Mouse (Mus musculus) neural tube, embryonic 12.5 days (tissue): ENCODE data around the gene Ntrk3. TPM values are rescaled to one million over a fixed set of nuclear protein-coding genes. Genes with fewer than 3 reads are reported as not detected.
A peak's percentile ranks its signal among the peaks of the same experiment; 100 is the strongest.

Experiments
- ATAC-seq: fragments of 200-750 bp; cut with Nextera tagmentation; 2 replicates; pipeline ENCODE4 v1.8.0; 2017; ENCODE audit warnings: low read depth, mild to moderate bottlenecking, moderate TSS enrichment, moderate library complexity; ENCODE audit not compliant: low FRiP score
- H3K27ac ChIP-seq: fragments of 300-500 bp; sonication (generic); 2 replicates; pipeline ENCODE4 v1.5.1; 2016
- H3K27me3 ChIP-seq: fragments of 300-500 bp; sonication (generic); replicated peaks from 2 replicates; pipeline ENCODE4 v1.6.1; 2016; ENCODE audit warnings: mild to moderate bottlenecking
- H3K36me3 ChIP-seq: fragments of 300-500 bp; sonication (generic); 2 replicates; pipeline ENCODE4 v1.6.1; 2016; ENCODE audit warnings: mild to moderate bottlenecking
- H3K4me1 ChIP-seq: fragments of 300-500 bp; sonication (generic); 2 replicates; pipeline ENCODE4 v1.6.1; 2016
- H3K4me2 ChIP-seq: fragments of 300-500 bp; sonication (generic); replicated peaks from 2 replicates; pipeline ENCODE4 v1.6.1; 2016; ENCODE audit warnings: mild to moderate bottlenecking
- H3K4me3 ChIP-seq: fragments of 300-500 bp; sonication (generic); 2 replicates; pipeline ENCODE4 v1.5.1; 2016
- H3K9ac ChIP-seq: fragments of 300-500 bp; sonication (generic); 2 replicates; pipeline ENCODE4 v1.6.1; 2016; ENCODE audit warnings: mild to moderate bottlenecking
- H3K9me3 ChIP-seq: fragments of 300-500 bp; sonication (generic); 2 replicates; pipeline ENCODE4 v1.6.1; 2016; ENCODE audit warnings: mild to moderate bottlenecking
- WGBS: fragments of 180-500 bp; shearing (Covaris S2); methylation state at CpG from one replicate; pipeline ENCODE4 v1.1.7; 2016; 5-methylcytosine and 5-hydroxymethylcytosine counted together
- polyA plus RNA-seq: library from polyadenylated mRNA; unstranded; fragments of >200 nt; fragmentation: Nextera tagmentation; extraction: Ambion mirVana; gene quantifications from 2 replicates; pipeline ENCODE4 v1.2.1, GENCODE M21; 2016

Ntrk3 gene
- polyA plus RNA-seq, 1 experiment from 2014 or later = 17.6 TPM

GRCm38 (mm10) chr7:78583678-78584077, 154.1 kb downstream of the Ntrk3 start:
- Histone ChIP-seq H3K27me3 (peaks cover 6% of the 10 kb centered on the region), H3K4me3 (no peak overlapping the region), H3K36me3 (no peaks in the 10 kb centered on the region), H3K9ac (no peak overlapping the region), H3K9me3 (no peaks in the 10 kb centered on the region), H3K27ac (no peak overlapping the region), H3K4me2 (no peak overlapping the region), H3K4me1 (peaks cover 13% of the 10 kb centered on the region)
- WGBS = 58% methylated on average over 6 of the region's 6 CpGs
- ATAC-seq = no peak

- WGBS = 45% methylated on average over 1 of the region's 1 CpGs
- H3K27ac ChIP-seq = no peak overlapping the region
- no peak for ATAC-seq
- peaks cover 17% of the 10 kb centered on the region for H3K4me1 ChIP-seq
- H3K27me3 ChIP-seq = peaks cover 11% of the 10 kb centered on the region
- no peak overlapping the region for H3K9ac ChIP-seq
- no peak overlapping the region for H3K4me3 ChIP-seq
- no peaks in the 10 kb centered on the region for H3K36me3 ChIP-seq
- no peaks in the 10 kb centered on the region for H3K9me3 ChIP-seq
- H3K4me2 ChIP-seq = no peak overlapping the region
These were observed 156.5 kb downstream of the Ntrk3 start for GRCm38 (mm10) chr7:78581341-78581740.

GRCm38 (mm10) chr7:78579461-78580234, 158.2 kb downstream of the Ntrk3 start:
- no peaks in the 10 kb centered on the region for H3K36me3 ChIP-seq
- H3K4me1 ChIP-seq = peaks cover 16% of the 10 kb centered on the region
- H3K9ac ChIP-seq = peak overlapping the region; percentile 72
- no peak for ATAC-seq
- 2% methylated on average over 13 of the region's 13 CpGs for WGBS
- no peaks in the 10 kb centered on the region for H3K9me3 ChIP-seq
- peak overlapping the region; percentile 83 for H3K4me2 ChIP-seq
- H3K4me3 ChIP-seq = peak overlapping the region; percentile 52
- no peak overlapping the region for H3K27ac ChIP-seq
- peaks cover 19% of the 10 kb centered on the region for H3K27me3 ChIP-seq

GRCm38 (mm10) chr7:78578461-78579359, 159.1 kb downstream of the Ntrk3 start:
- H3K36me3 ChIP-seq = no peaks in the 10 kb centered on the region
- peak overlapping the region; percentile 52 for H3K4me3 ChIP-seq
- ATAC-seq = peak; percentile 45
- H3K9ac ChIP-seq = peak overlapping the region; percentile 72
- 0 out of 2 replicates have a peak overlapping the region, but pooled peaks have one; percentile 47 for H3K27ac ChIP-seq
- H3K4me2 ChIP-seq = peak overlapping the region; percentile 83
- no peaks in the 10 kb centered on the region for H3K9me3 ChIP-seq
- peaks cover 19% of the 10 kb centered on the region for H3K27me3 ChIP-seq
- H3K4me1 ChIP-seq = peaks cover 16% of the 10 kb centered on the region
- WGBS = under 1% methylated on average over 45 of the region's 66 CpGs

GRCm38 (mm10) chr7:78578111-78578460, 159.7 kb downstream of the Ntrk3 start:
- H3K27me3 ChIP-seq = peaks cover 19% of the 10 kb centered on the region
- H3K9ac ChIP-seq = peak overlapping the region; percentile 72
- peak overlapping the region; percentile 83 for H3K4me2 ChIP-seq
- peak overlapping the region; percentile 47; the same call in 1 of the 2 replicates for H3K27ac ChIP-seq
- H3K4me1 ChIP-seq = peaks cover 16% of the 10 kb centered on the region
- H3K4me3 ChIP-seq = peak overlapping the region; percentile 52
- peak; percentile 74 for ATAC-seq
- no peaks in the 10 kb centered on the region for H3K36me3 ChIP-seq
- no peaks in the 10 kb centered on the region for H3K9me3 ChIP-seq
- WGBS = under 1% methylated on average over 19 of the region's 23 CpGs

GRCm38 (mm10) chr7:78577462-78578110, 160.2 kb downstream of the Ntrk3 start:
- H3K4me3 ChIP-seq = peak overlapping the region; percentile 52
- WGBS = under 1% methylated on average over 49 of the region's 49 CpGs
- H3K4me2 ChIP-seq = peak overlapping the region; percentile 83
- H3K36me3 ChIP-seq = no peaks in the 10 kb centered on the region
- peak; percentile 51 for ATAC-seq
- peaks cover 19% of the 10 kb centered on the region for H3K27me3 ChIP-seq
- H3K27ac ChIP-seq = peak overlapping the region; percentile 47
- peaks cover 16% of the 10 kb centered on the region for H3K4me1 ChIP-seq
- H3K9me3 ChIP-seq = no peaks in the 10 kb centered on the region
- H3K9ac ChIP-seq = peak overlapping the region; percentile 72

GRCm38 (mm10) chr7:78576706-78577461, 160.9 kb downstream of the Ntrk3 start:
- H3K27ac ChIP-seq = peak overlapping the region; percentile 47
- peak; percentile 61 for ATAC-seq
- H3K27me3 ChIP-seq = peaks cover 16% of the 10 kb centered on the region
- peak overlapping the region; percentile 52 for H3K4me3 ChIP-seq
- under 1% methylated on average over 35 of the region's 35 CpGs for WGBS
- peak overlapping the region; percentile 83 for H3K4me2 ChIP-seq
- H3K36me3 ChIP-seq = no peaks in the 10 kb centered on the region
- no peaks in the 10 kb centered on the region for H3K9me3 ChIP-seq
- peak overlapping the region; percentile 72 for H3K9ac ChIP-seq
- peaks cover 16% of the 10 kb centered on the region for H3K4me1 ChIP-seq

GRCm38 (mm10) chr7:78576169-78576568, 161.6 kb downstream of the Ntrk3 start:
- Histone ChIP-seq H3K4me2 (peak overlapping the region; percentile 83), H3K27me3 (peaks cover 13% of the 10 kb centered on the region), H3K36me3 (no peaks in the 10 kb centered on the region), H3K9me3 (no peaks in the 10 kb centered on the region), H3K4me1 (peaks cover 16% of the 10 kb centered on the region), H3K27ac (no peak overlapping the region), H3K4me3 (peak overlapping the region; percentile 52), H3K9ac (peak overlapping the region; percentile 72)
- WGBS = 28% methylated on average over 5 of the region's 5 CpGs
- no peak for ATAC-seq

GRCm38 (mm10) chr7:78575556-78575955, 162.3 kb downstream of the Ntrk3 start:
- Histone ChIP-seq H3K4me1 (peaks cover 16% of the 10 kb centered on the region), H3K36me3 (no peaks in the 10 kb centered on the region), H3K27ac (no peak overlapping the region), H3K4me2 (peak overlapping the region; percentile 83), H3K9ac (peak overlapping the region; percentile 72; the same call in 1 of the 2 replicates), H3K27me3 (peaks cover 13% of the 10 kb centered on the region), H3K9me3 (no peaks in the 10 kb centered on the region), H3K4me3 (peak overlapping the region; percentile 52)
- no peak for ATAC-seq
- WGBS = 28% methylated on average over 3 of the region's 3 CpGs

- Histone ChIP-seq H3K27me3 (peaks cover 7% of the 10 kb centered on the region), H3K4me1 (peaks cover 3% of the 10 kb centered on the region; the same call in 1 of the 2 replicates), H3K9me3 (no peaks in the 10 kb centered on the region), H3K27ac (no peak overlapping the region), H3K4me2 (no peak overlapping the region), H3K4me3 (no peak overlapping the region), H3K36me3 (no peaks in the 10 kb centered on the region), H3K9ac (no peak overlapping the region)
- 74% methylated on average over 2 of the region's 2 CpGs for WGBS
- ATAC-seq = no peak
These were observed 166.6 kb downstream of the Ntrk3 start for GRCm38 (mm10) chr7:78571196-78571595.

GRCm38 (mm10) chr7:78569255-78569618, 168.6 kb downstream of the Ntrk3 start:
- Histone ChIP-seq H3K4me1 (0 out of 2 replicates have a peak, but pooled peaks cover 2% of the 10 kb centered on the region), H3K27me3 (no peaks in the 10 kb centered on the region), H3K4me3 (no peak overlapping the region), H3K9ac (no peak overlapping the region), H3K9me3 (no peaks in the 10 kb centered on the region), H3K36me3 (no peaks in the 10 kb centered on the region), H3K4me2 (peak overlapping the region; percentile 51), H3K27ac (no peak overlapping the region)
- ATAC-seq = 0 out of 2 replicates have a peak, but pooled peaks have one; percentile 32
- 5% methylated on average over 5 of the region's 5 CpGs for WGBS
